Mouse (Mus musculus) testis, postnatal 14 days (tissue): Measurements from ENCODE around the gene Atp5b.

Experiments used
- DNase-seq: peaks from one replicate; pipeline ENCODE4 v3.0.0; 2021; ENCODE audit warnings: low spot score

Gene Atp5b

GRCm38 (mm10) chr10:128096693-128097586 lies 13.9 kb downstream of the Atp5b start:
- DNase-seq: peak; percentile 88

- peak; percentile 55 for DNase-seq
Measured at GRCm38 (mm10) chr10:128097587-128097971, 14.5 kb downstream of the Atp5b start.

GRCm38 (mm10) chr10:128110103-128110761 lies 27.2 kb downstream of the Atp5b start:
- DNase-seq: no peak

- no peak for DNase-seq
Measured at GRCm38 (mm10) chr10:128111227-128111626, 28.2 kb downstream of the Atp5b start.

GRCm38 (mm10) chr10:128123833-128124232 lies 40.8 kb downstream of the Atp5b start:
- DNase-seq: no peak

GRCm38 (mm10) chr10:128124831-128125230 lies 41.8 kb downstream of the Atp5b start:
- no peak for DNase-seq

- DNase-seq: no peak
Measured at GRCm38 (mm10) chr10:128125951-128126350, 42.9 kb downstream of the Atp5b start.

GRCm38 (mm10) chr10:128127497-128127896 lies 44.4 kb downstream of the Atp5b start:
- DNase-seq: no peak

GRCm38 (mm10) chr10:128128143-128128542 lies 45.1 kb downstream of the Atp5b start:
- DNase-seq: no peak

GRCm38 (mm10) chr10:128131297-128131696 lies 48.2 kb downstream of the Atp5b start:
- no peak for DNase-seq

- DNase-seq: no peak
Measured at GRCm38 (mm10) chr10:128131812-128132211, 48.7 kb downstream of the Atp5b start.

- DNase-seq: no peak
Measured at GRCm38 (mm10) chr10:128133650-128134332, 50.7 kb downstream of the Atp5b start.

GRCm38 (mm10) chr10:128135374-128135773 lies 52.3 kb downstream of the Atp5b start:
- DNase-seq: no peak
